Mouse (Mus musculus): ENCODE measurements at regions not wholly inside any gene's neighbourhood (a gene's known extent, or its start where the extent isn't known, plus 50 kb on each side); places are given as distances from the start of the nearest gene placed in this dataset.

DNA sequence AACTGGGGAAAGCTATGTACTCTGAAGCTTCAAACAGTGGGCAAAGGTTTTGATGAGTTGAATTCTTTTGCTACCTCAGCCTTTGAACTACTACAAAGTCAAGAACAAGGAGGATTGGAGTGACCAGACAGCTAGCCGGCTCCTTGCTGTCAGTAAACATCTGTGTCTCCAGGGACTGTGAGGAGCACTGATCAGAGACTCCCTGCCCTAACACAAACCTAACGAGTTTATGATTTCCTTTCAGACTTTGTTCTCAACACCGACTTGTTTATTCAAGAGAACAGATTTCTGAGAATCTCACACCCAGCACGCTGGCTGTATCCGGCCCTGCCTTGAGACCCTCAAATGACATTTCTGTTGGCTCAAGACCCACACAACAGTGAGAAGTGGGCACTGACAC lies 154.4 kb downstream of the Irs2 start:
- 44% methylated on average over 5 of the region's 5 CpGs for WGBS
- peak overlapping the region; percentile 0; the same call in 1 of the 2 replicates for H3K4me2 ChIP-seq (ENCODE audit: low read depth, low read length)

DNA sequence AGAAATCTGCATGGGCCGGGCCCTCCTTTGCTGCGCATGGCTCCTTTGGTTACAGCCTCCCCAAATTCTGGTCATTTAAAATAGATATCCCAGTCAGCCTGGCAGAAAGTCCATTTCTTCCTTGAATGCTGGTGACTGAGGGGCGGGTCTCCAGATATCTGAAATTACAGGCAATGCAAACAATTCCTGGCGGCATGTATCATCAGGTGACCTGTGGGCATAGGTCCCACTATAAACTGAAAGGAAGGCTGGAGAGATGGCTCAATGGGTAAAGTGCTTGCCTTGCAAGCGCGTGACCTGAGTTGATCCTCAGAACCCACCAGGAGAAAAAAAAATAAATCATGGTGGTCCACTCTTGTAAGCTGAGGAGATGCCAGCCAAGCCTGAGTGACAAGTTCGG lies 158.3 kb downstream of the Irs2 start:
- H3K4me2 ChIP-seq (ENCODE audit: low read depth, low read length): no peak overlapping the region
- peak; percentile 63 for ATAC-seq

More for the DNA sequence above, 154.4 kb downstream of the Irs2 start:
- H3K4me3 ChIP-seq (ENCODE audit: low read length): no peak overlapping the region
- no peaks in the 10 kb centered on the region for H3K9me3 ChIP-seq (ENCODE audit: control insufficient read depth, low read length)
- no peaks in the 10 kb centered on the region for H3K27me3 ChIP-seq (replicated peaks; ENCODE audit: control insufficient read depth, insufficient read depth, low read length)
- ATAC-seq: no peak
- peak overlapping the region; percentile 4; the same call in 1 of the 2 replicates for H3K9ac ChIP-seq (ENCODE audit: low read depth, low read length)
- H3K27ac ChIP-seq (ENCODE audit: low read length): peak overlapping the region; percentile 71
- H3K36me3 ChIP-seq (ENCODE audit: control insufficient read depth, insufficient read depth, low read length): no peaks in the 10 kb centered on the region
- H3K4me1 ChIP-seq (ENCODE audit: control insufficient read depth, insufficient read depth, low read length): peaks cover 24% of the 10 kb centered on the region

DNA sequence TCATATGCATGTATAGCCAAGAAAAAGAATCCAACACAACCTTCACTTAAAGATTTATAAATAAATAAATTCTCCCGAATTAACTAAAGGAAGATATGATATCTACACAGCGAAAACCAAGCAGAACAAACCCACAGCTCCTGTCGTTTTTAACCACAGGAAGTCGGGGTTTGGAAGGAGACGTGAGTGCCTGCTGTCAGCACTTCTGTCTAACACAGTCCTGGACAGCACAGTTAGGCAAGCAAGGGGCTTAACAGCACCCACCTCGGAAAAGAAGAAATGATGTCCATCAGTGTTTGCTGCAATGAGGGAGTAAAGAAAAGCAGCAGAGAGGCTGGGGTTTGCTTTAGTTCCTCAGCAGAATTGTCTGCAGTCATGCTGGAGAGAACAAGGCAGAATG lies 162.7 kb downstream of the Irs2 start:
- no peak overlapping the region for H3K4me2 ChIP-seq (ENCODE audit: low read depth, low read length)
- WGBS: 54% methylated on average over 6 of the region's 6 CpGs
- H3K9me3 ChIP-seq (ENCODE audit: control insufficient read depth, low read length): no peaks in the 10 kb centered on the region
- no peak overlapping the region for H3K9ac ChIP-seq (ENCODE audit: low read depth, low read length)
- H3K27me3 ChIP-seq (replicated peaks; ENCODE audit: control insufficient read depth, insufficient read depth, low read length): no peaks in the 10 kb centered on the region
- no peaks in the 10 kb centered on the region for H3K36me3 ChIP-seq (ENCODE audit: control insufficient read depth, insufficient read depth, low read length)
- H3K27ac ChIP-seq (ENCODE audit: low read length): no peak overlapping the region
- H3K4me3 ChIP-seq (ENCODE audit: low read length): no peak overlapping the region
- no peak for ATAC-seq
- peaks cover 4% of the 10 kb centered on the region; the same call in 1 of the 2 replicates for H3K4me1 ChIP-seq (ENCODE audit: control insufficient read depth, insufficient read depth, low read length)

More for the DNA sequence above, 158.3 kb downstream of the Irs2 start:
- WGBS: 69% methylated on average over 7 of the region's 7 CpGs
- no peaks in the 10 kb centered on the region for H3K36me3 ChIP-seq (ENCODE audit: control insufficient read depth, insufficient read depth, low read length)
- no peaks in the 10 kb centered on the region for H3K27me3 ChIP-seq (replicated peaks; ENCODE audit: control insufficient read depth, insufficient read depth, low read length)
- H3K27ac ChIP-seq (ENCODE audit: low read length): no peak overlapping the region
- H3K4me1 ChIP-seq (ENCODE audit: control insufficient read depth, insufficient read depth, low read length): peaks cover 11% of the 10 kb centered on the region; the same call in 1 of the 2 replicates
- no peaks in the 10 kb centered on the region for H3K9me3 ChIP-seq (ENCODE audit: control insufficient read depth, low read length)
- H3K9ac ChIP-seq (ENCODE audit: low read depth, low read length): no peak overlapping the region
- no peak overlapping the region for H3K4me3 ChIP-seq (ENCODE audit: low read length)

DNA sequence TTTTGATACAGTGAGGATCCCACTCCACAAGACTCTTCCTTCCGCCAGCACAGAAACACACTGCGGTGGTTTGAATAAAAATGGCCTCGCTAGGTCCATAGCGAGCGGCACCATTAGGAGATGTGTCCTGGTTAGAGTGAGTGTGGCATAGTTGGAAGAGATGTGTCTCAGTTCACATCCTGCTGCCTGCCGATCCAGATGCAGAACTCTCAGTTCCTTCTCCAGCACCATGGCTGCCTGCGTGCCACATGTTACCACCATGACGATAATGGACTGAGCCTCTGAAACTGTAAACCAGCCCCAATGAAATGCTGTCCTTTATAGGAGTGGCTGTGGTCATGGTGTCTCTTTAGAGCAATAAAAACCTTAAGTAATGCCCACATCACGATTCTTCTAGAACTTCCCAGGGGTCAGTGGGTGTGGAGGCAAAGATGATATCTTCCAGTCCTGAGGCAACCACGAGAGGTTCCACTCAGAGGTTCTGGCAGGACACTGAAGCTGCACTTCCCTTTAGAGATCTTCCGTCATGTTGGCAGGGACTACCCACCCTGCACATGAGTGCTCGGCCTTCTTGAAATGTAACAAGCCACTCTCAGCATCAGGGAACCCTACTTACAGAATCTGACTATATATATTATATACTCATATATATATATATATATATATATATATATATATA lies 167.3 kb downstream of the Irs2 start:
- ATAC-seq: no peak
- H3K4me2 ChIP-seq (ENCODE audit: low read depth, low read length): no peak overlapping the region

DNA sequence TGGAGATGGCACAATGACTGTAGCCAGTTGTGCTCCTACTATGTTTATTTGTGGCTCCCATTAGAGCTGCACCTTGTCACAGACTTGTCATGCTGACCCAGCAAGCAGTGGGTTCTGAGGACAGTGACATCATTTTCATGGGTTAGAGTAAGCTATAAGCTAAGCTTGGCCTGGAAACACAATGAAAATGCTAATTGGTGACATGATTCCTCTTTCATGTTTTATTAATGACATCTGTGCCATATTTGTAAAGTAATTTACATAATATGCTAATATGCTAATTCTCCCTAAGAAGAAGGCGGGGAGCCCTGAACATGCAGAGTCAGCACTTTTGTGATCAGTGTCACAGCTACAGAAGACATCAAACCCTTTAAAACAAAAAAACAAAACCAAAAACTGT lies 168.2 kb downstream of the Irs2 start:
- H3K9me3 ChIP-seq (ENCODE audit: control insufficient read depth, low read length): no peaks in the 10 kb centered on the region
- no peaks in the 10 kb centered on the region for H3K36me3 ChIP-seq (ENCODE audit: control insufficient read depth, insufficient read depth, low read length)
- no peak overlapping the region for H3K27ac ChIP-seq (ENCODE audit: low read length)
- H3K4me3 ChIP-seq (ENCODE audit: low read length): no peak overlapping the region
- no peak overlapping the region for H3K4me2 ChIP-seq (ENCODE audit: low read depth, low read length)
- H3K9ac ChIP-seq (ENCODE audit: low read depth, low read length): no peak overlapping the region
- H3K27me3 ChIP-seq (replicated peaks; ENCODE audit: control insufficient read depth, insufficient read depth, low read length): no peaks in the 10 kb centered on the region
- WGBS: 84% methylated on average over 1 of the region's 1 CpGs
- H3K4me1 ChIP-seq (ENCODE audit: control insufficient read depth, insufficient read depth, low read length): no peaks in the 10 kb centered on the region
- no peak for ATAC-seq

More for the DNA sequence above, 167.3 kb downstream of the Irs2 start:
- H3K4me3 ChIP-seq (ENCODE audit: low read length): no peak overlapping the region
- no peaks in the 10 kb centered on the region for H3K4me1 ChIP-seq (ENCODE audit: control insufficient read depth, insufficient read depth, low read length)
- no peaks in the 10 kb centered on the region for H3K27me3 ChIP-seq (replicated peaks; ENCODE audit: control insufficient read depth, insufficient read depth, low read length)
- H3K9me3 ChIP-seq (ENCODE audit: control insufficient read depth, low read length): no peaks in the 10 kb centered on the region
- no peak overlapping the region for H3K9ac ChIP-seq (ENCODE audit: low read depth, low read length)
- H3K27ac ChIP-seq (ENCODE audit: low read length): no peak overlapping the region
- WGBS: 94% methylated on average over 12 of the region's 12 CpGs
- H3K36me3 ChIP-seq (ENCODE audit: control insufficient read depth, insufficient read depth, low read length): no peaks in the 10 kb centered on the region

DNA sequence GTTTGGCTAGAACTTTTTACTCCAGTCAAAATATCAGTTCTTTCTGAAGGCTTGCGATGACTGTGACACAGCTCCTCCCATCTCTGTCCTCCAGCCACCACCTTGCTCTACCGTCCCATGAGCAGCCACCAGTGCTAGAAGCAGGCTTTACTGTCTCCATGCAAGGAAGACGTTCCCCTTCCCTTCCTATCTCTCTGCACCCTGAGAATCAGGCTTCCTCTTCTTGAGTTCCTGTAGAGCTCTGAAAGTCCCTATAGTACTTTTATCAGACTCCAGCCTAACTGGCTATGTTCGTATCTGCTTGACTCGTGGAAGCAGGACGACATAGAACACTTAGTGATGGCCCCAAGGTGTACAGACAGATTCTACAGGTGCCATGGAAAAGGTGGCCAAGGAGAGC lies 173.2 kb downstream of the Irs2 start:
- no peak for ATAC-seq
- no peak overlapping the region for H3K27ac ChIP-seq (ENCODE audit: low read length)
- WGBS: 80% methylated on average over 6 of the region's 6 CpGs

DNA sequence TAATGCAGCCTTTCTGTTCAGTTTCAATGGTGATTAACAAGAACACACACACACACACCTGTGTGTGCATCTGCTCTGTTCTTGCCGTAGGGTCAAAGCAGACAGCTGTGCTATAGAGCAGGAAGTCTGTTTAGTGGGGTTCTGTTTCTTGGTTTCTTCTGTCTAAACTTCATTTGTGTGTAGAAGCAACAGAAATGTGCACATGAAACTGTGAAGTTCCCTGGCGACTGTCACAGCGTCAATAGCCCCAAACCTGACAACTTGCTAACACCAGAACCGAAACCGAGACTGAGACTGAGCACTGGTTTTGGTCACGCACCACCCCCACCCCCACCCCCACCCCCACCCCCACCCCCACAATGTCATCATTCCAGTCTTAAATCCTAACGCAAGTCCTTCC lies 176.4 kb downstream of the Irs2 start:
- H3K27me3 ChIP-seq (replicated peaks; ENCODE audit: control insufficient read depth, insufficient read depth, low read length): no peaks in the 10 kb centered on the region; the same call in 1 of the 2 replicates
- H3K9me3 ChIP-seq (ENCODE audit: control insufficient read depth, low read length): no peaks in the 10 kb centered on the region
- no peaks in the 10 kb centered on the region for H3K36me3 ChIP-seq (ENCODE audit: control insufficient read depth, insufficient read depth, low read length)
- H3K4me3 ChIP-seq (ENCODE audit: low read length): no peak overlapping the region
- 70% methylated on average over 7 of the region's 7 CpGs for WGBS
- H3K9ac ChIP-seq (ENCODE audit: low read depth, low read length): no peak overlapping the region
- no peak for ATAC-seq
- H3K27ac ChIP-seq (ENCODE audit: low read length): no peak overlapping the region
- no peak overlapping the region for H3K4me2 ChIP-seq (ENCODE audit: low read depth, low read length)
- no peaks in the 10 kb centered on the region for H3K4me1 ChIP-seq (ENCODE audit: control insufficient read depth, insufficient read depth, low read length)

More for the DNA sequence above, 173.2 kb downstream of the Irs2 start:
- H3K4me3 ChIP-seq (ENCODE audit: low read length): no peak overlapping the region
- H3K27me3 ChIP-seq (replicated peaks; ENCODE audit: control insufficient read depth, insufficient read depth, low read length): no peaks in the 10 kb centered on the region
- H3K9ac ChIP-seq (ENCODE audit: low read depth, low read length): no peak overlapping the region
- H3K4me1 ChIP-seq (ENCODE audit: control insufficient read depth, insufficient read depth, low read length): no peaks in the 10 kb centered on the region
- H3K9me3 ChIP-seq (ENCODE audit: control insufficient read depth, low read length): no peaks in the 10 kb centered on the region
- H3K4me2 ChIP-seq (ENCODE audit: low read depth, low read length): no peak overlapping the region
- no peaks in the 10 kb centered on the region for H3K36me3 ChIP-seq (ENCODE audit: control insufficient read depth, insufficient read depth, low read length)

DNA sequence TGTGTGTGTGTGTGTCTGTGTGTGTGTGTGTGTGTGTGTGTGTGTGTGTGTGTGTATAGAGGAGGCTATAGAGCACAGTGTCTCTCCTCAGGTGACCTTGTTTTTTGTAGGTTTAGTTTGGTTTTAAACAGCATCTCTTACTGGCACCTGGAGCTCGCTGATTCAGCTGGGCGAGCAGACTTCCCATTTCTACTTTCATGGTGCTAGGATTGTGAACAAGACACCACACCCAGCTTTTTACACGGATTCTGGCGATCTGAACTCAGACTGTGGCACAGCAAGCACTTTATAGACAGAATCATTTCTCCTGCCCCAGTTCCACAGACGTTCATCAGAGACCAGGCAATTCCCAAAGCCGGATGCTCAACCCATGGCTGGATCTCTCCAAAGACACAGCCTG lies 177.0 kb downstream of the Irs2 start:
- H3K4me3 ChIP-seq (ENCODE audit: low read length): no peak overlapping the region
- no peaks in the 10 kb centered on the region for H3K9me3 ChIP-seq (ENCODE audit: control insufficient read depth, low read length)
- H3K4me1 ChIP-seq (ENCODE audit: control insufficient read depth, insufficient read depth, low read length): no peaks in the 10 kb centered on the region
- no peak overlapping the region for H3K27ac ChIP-seq (ENCODE audit: low read length)
- no peaks in the 10 kb centered on the region; the same call in 1 of the 2 replicates for H3K27me3 ChIP-seq (replicated peaks; ENCODE audit: control insufficient read depth, insufficient read depth, low read length)
- no peak overlapping the region for H3K9ac ChIP-seq (ENCODE audit: low read depth, low read length)
- H3K36me3 ChIP-seq (ENCODE audit: control insufficient read depth, insufficient read depth, low read length): no peaks in the 10 kb centered on the region
- 73% methylated on average over 6 of the region's 6 CpGs for WGBS
- H3K4me2 ChIP-seq (ENCODE audit: low read depth, low read length): no peak overlapping the region
- ATAC-seq: no peak

DNA sequence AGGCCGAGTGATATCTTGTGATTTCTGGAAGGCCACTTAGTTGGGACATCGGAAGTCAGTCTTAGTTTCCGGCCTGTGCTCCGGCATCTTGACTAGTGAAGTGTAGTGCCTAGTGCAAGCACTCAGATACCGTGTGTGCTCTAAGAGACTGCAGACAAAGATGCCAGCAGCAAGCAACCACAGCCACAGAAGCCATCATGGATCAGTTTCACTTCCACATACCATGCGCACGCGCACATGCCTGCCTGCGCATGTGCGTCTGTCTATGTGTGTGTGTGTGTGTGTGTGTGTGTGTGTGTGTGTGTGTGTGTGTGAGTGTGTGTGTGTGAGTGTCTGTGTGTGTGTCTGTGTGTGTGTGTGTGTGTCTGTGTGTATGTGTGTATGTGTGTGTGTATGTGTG lies 177.4 kb downstream of the Irs2 start:
- 92% methylated on average over 10 of the region's 10 CpGs for WGBS
- no peak overlapping the region for H3K9ac ChIP-seq (ENCODE audit: low read depth, low read length)
- no peak overlapping the region for H3K4me2 ChIP-seq (ENCODE audit: low read depth, low read length)
- ATAC-seq: no peak
- no peaks in the 10 kb centered on the region for H3K9me3 ChIP-seq (ENCODE audit: control insufficient read depth, low read length)
- no peak overlapping the region for H3K27ac ChIP-seq (ENCODE audit: low read length)
- H3K36me3 ChIP-seq (ENCODE audit: control insufficient read depth, insufficient read depth, low read length): no peaks in the 10 kb centered on the region
- H3K4me3 ChIP-seq (ENCODE audit: low read length): no peak overlapping the region
- no peaks in the 10 kb centered on the region; the same call in 1 of the 2 replicates for H3K27me3 ChIP-seq (replicated peaks; ENCODE audit: control insufficient read depth, insufficient read depth, low read length)
- H3K4me1 ChIP-seq (ENCODE audit: control insufficient read depth, insufficient read depth, low read length): no peaks in the 10 kb centered on the region

DNA sequence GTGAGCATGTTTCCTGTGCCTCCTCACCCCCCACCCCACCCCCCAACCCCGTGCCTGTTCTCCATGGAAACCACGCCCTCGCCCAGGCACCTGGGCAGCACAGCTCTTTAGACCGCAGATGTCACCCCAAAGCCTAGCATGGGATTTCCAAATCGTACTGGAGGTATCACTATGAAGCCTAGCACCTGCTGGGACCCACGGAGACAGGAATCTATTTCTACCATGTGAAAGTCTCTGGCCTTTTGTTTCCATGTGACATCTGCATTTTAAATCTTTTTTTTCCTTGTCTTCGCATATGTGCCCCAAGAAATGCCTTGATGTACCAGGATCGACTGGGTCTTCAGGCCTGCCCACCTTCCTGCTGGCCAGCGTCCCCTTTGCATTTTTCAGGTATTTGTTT lies 179.7 kb downstream of the Irs2 start:
- Histone ChIP-seq H3K4me2 (ENCODE audit: low read depth, low read length) (no peak overlapping the region), H3K27ac (ENCODE audit: low read length) (no peak overlapping the region), H3K4me1 (ENCODE audit: control insufficient read depth, insufficient read depth, low read length) (no peaks in the 10 kb centered on the region), H3K9me3 (ENCODE audit: control insufficient read depth, low read length) (no peaks in the 10 kb centered on the region), H3K27me3 (replicated peaks; ENCODE audit: control insufficient read depth, insufficient read depth, low read length) (no peaks in the 10 kb centered on the region; the same call in 1 of the 2 replicates), H3K9ac (ENCODE audit: low read depth, low read length) (no peak overlapping the region), H3K4me3 (ENCODE audit: low read length) (no peak overlapping the region), H3K36me3 (ENCODE audit: control insufficient read depth, insufficient read depth, low read length) (no peaks in the 10 kb centered on the region)
- no peak for ATAC-seq
- 34% methylated on average over 9 of the region's 9 CpGs for WGBS
